Comparison of ENCODE assay signal across 1 mouse cellular context in the genomic region with DNA sequence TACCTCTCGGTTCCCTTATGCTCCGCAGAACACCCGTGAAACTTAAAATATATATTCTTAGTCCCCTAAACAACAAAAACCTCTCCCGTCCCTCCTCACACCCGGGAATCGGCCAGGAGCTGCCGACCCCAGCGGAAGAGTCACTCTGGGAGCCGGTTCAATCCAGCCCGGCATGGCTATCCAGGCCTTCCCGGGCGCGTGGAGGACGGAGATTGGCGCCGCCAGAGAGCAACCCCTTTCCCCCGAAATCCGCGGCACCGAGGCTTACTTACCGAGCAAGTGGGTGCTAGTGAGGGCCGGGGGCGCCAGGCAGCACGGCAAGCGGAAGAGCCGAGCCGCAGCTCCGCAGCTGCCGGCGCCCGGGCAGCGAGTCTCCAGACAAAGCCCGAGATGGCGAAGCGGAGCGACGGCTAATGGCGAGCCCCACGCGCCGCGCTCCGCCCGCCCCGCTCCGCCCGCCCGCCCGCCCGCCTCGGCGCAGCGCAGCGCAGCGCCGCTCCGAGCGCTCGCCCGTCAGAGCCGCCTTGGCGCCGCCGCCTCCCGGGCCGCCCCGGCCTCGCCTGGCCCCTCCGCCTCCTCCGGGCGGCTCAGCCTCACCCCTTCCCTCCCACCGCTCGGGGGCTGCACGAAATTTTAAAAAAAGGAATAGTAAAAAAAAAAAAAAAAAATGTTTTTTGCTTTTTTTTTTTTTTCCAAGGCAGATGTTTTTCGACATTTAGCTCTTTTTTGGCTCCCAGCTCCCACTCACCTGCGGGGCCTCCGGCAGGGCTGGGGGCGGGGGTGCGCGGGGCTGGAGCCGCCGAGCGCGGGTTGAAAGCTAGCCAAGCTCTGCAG.
TF ChIP-seq lines count a peak whose summit lies in the region.

No protein-coding gene starts in this region.

TF ChIP-seq in MEL, 35 proteins besides CTCF, POLR2A, EP300 and RAD21:
- no peak for TF ChIP-seq MAX (IDR thresholded peaks at IDR 0.05; ENCODE audit: low read length)
- no peak for TF ChIP-seq KAT2A (conservative IDR thresholded peaks at IDR 0.05; ENCODE audit: low read depth, low read length)
- TF ChIP-seq POLR2AphosphoS2 (IDR thresholded peaks at IDR 0.05; ENCODE audit: low read length), result no peak
- TF ChIP-seq MAZ (IDR thresholded peaks at IDR 0.05; ENCODE audit: low read depth, low read length), result peak; percentile 83; the same call in 1 of the 2 replicates
- no peak for TF ChIP-seq MYB (IDR thresholded peaks at IDR 0.05; ENCODE audit: low read depth, low read length)
- TF ChIP-seq TAL1 (IDR thresholded peaks at IDR 0.05; ENCODE audit: low read length), result no peak
- no peak for TF ChIP-seq ETS1 (IDR thresholded peaks at IDR 0.05; ENCODE audit: low read depth, low read length)
- no peak for TF ChIP-seq SMC3 (IDR thresholded peaks at IDR 0.05; ENCODE audit: low read depth, low read length)
- no peak for TF ChIP-seq GABPA (IDR thresholded peaks at IDR 0.05; ENCODE audit: low read depth, low read length)
- peak; percentile 84; the same call in 1 of the 2 replicates for TF ChIP-seq UBTF (IDR thresholded peaks at IDR 0.05; ENCODE audit: borderline replicate concordance, insufficient read depth, low read depth, low read length)
- peak; percentile 75 for TF ChIP-seq CHD1 (IDR thresholded peaks at IDR 0.05; ENCODE audit: low read depth, low read length)
- no peak for TF ChIP-seq JUND (IDR thresholded peaks at IDR 0.05; ENCODE audit: low read depth, low read length)
- no peak for TF ChIP-seq NRF1 (IDR thresholded peaks at IDR 0.05; ENCODE audit: insufficient read depth, low read depth, low read length, poor library complexity, severe bottlenecking)
- TF ChIP-seq ZKSCAN1 (IDR thresholded peaks at IDR 0.05; ENCODE audit: low read depth, low read length), result no peak
- TF ChIP-seq MAFK (IDR thresholded peaks at IDR 0.05; ENCODE audit: borderline replicate concordance, low read depth, low read length), result no peak
- TF ChIP-seq POLR2AphosphoS5 (IDR thresholded peaks at IDR 0.05; ENCODE audit: borderline replicate concordance, low read depth, low read length), result no peak
- TF ChIP-seq HCFC1 (IDR thresholded peaks at IDR 0.05; ENCODE audit: low read depth, low read length), result no peak
- peak; percentile 10; the same call in 1 of the 2 replicates for TF ChIP-seq TCF12 (IDR thresholded peaks at IDR 0.05; ENCODE audit: low read depth, low read length)
- peak; percentile 64; the same call in 1 of the 2 replicates for TF ChIP-seq SIN3A (IDR thresholded peaks at IDR 0.05; ENCODE audit: low read length)
- no peak for TF ChIP-seq ZC3H11A (IDR thresholded peaks at IDR 0.05; ENCODE audit: low read depth, low read length)
- no peak for TF ChIP-seq RCOR1 (IDR thresholded peaks at IDR 0.05; ENCODE audit: low read depth, low read length)
- TF ChIP-seq NELFE (IDR thresholded peaks at IDR 0.05; ENCODE audit: low read depth, low read length), result no peak
- TF ChIP-seq MEF2A (IDR thresholded peaks at IDR 0.05; ENCODE audit: extremely low read depth, insufficient replicate concordance, low read depth, low read length, poor library complexity, severe bottlenecking), result no peak
- no peak for TF ChIP-seq GATA1 (IDR thresholded peaks at IDR 0.05; ENCODE audit: low read depth, low read length)
- 0 out of 2 replicates have a peak, but pooled peaks have one; percentile 5 for TF ChIP-seq TBP (IDR thresholded peaks at IDR 0.05; ENCODE audit: low read depth, low read length)
- TF ChIP-seq CHD2 (IDR thresholded peaks at IDR 0.05; ENCODE audit: low read length), result no peak
- TF ChIP-seq BHLHE40 (IDR thresholded peaks at IDR 0.05; ENCODE audit: borderline replicate concordance, low read depth, low read length), result no peak
- TF ChIP-seq ELF1 (IDR thresholded peaks at IDR 0.05; ENCODE audit: low read depth, low read length), result no peak; the same call in 1 of the 2 replicates
- no peak; the same call in 1 of the 2 replicates for TF ChIP-seq E2F4 (IDR thresholded peaks at IDR 0.05; ENCODE audit: borderline replicate concordance, low read depth, low read length)
- no peak for TF ChIP-seq USF1 (IDR thresholded peaks at IDR 0.05; ENCODE audit: low read depth, low read length)
- TF ChIP-seq ZMIZ1 (IDR thresholded peaks at IDR 0.05; ENCODE audit: low read depth, low read length), result no peak; the same call in 1 of the 2 replicates
- TF ChIP-seq MXI1 (IDR thresholded peaks at IDR 0.05; ENCODE audit: low read depth, low read length), result no peak
- TF ChIP-seq USF2 (IDR thresholded peaks at IDR 0.05; ENCODE audit: borderline replicate concordance in 1 of 2, insufficient read depth in 1 of 2, low read depth in 1 of 2, low read length in 2 of 2), result no peak
- TF ChIP-seq ZNF384 (IDR thresholded peaks at IDR 0.05; ENCODE audit: low read depth, low read length), result peak; percentile 63
- TF ChIP-seq MYC (IDR thresholded peaks at IDR 0.05; ENCODE audit: low read depth, low read length), result no peak
